Mouse (Mus musculus) embryonic facial prominence, embryonic 15.5 days (tissue): ENCODE data around the gene Trim11. TPM values are rescaled to one million over a fixed set of nuclear protein-coding genes. Genes with fewer than 3 reads are reported as not detected.
"Not testable (repeated sequence)": the region's sequence is repeated elsewhere in the genome, so short reads cannot be mapped to it uniquely, and the experiment has no call there.

Experiments
- ATAC-seq: fragments of 200-750 bp; cut with Nextera tagmentation; 2 replicates; pipeline ENCODE4 v1.8.0; 2017; ENCODE audit warnings: low read depth, moderate TSS enrichment; ENCODE audit not compliant: insufficient number of reproducible peaks, low FRiP score, low TSS enrichment
- H3K27ac ChIP-seq: fragments of 300-500 bp; sonication (generic); replicated peaks from 2 replicates; pipeline ENCODE4 v1.5.1; 2015; ENCODE audit warnings: mild to moderate bottlenecking, inconsistent platforms
- H3K27me3 ChIP-seq: fragments of 300-500 bp; sonication (generic); 2 replicates; pipeline ENCODE4 v1.6.1; 2015; ENCODE audit warnings: inconsistent platforms
- H3K36me3 ChIP-seq: fragments of 300-500 bp; sonication (generic); 2 replicates; pipeline ENCODE4 v1.6.1; 2015; ENCODE audit warnings: mild to moderate bottlenecking, inconsistent platforms
- H3K4me1 ChIP-seq: fragments of 300-500 bp; sonication (generic); 2 replicates; pipeline ENCODE4 v1.6.1; 2015; ENCODE audit warnings: inconsistent platforms
- H3K4me2 ChIP-seq: fragments of 300-500 bp; sonication (generic); replicated peaks from 2 replicates; pipeline ENCODE4 v1.6.1; 2015; ENCODE audit warnings: mild to moderate bottlenecking, inconsistent platforms
- H3K4me3 ChIP-seq: fragments of 300-500 bp; sonication (generic); replicated peaks from 2 replicates; pipeline ENCODE4 v1.5.1; 2015; ENCODE audit warnings: mild to moderate bottlenecking, inconsistent platforms
- H3K9ac ChIP-seq: fragments of 300-500 bp; sonication (generic); 2 replicates; pipeline ENCODE4 v1.6.1; 2015; ENCODE audit warnings: inconsistent platforms
- H3K9me3 ChIP-seq: fragments of 300-500 bp; sonication (generic); replicated peaks from 2 replicates; pipeline ENCODE4 v1.6.1; 2016; ENCODE audit warnings: inconsistent platforms
- WGBS: fragments of 180-500 bp; shearing (Covaris S2); methylation state at CpG from one replicate; pipeline ENCODE4 v1.1.7; 2015; 5-methylcytosine and 5-hydroxymethylcytosine counted together
- polyA plus RNA-seq: library from polyadenylated mRNA; unstranded; fragments of >200 nt; fragmentation: Nextera tagmentation; extraction: Ambion mirVana; gene quantifications from 2 replicates; pipeline ENCODE4 v1.2.1, GENCODE M21; 2015

The Trim11 gene
- polyA plus RNA-seq, 1 experiment from 2014 or later: 23.3 TPM

DNA sequence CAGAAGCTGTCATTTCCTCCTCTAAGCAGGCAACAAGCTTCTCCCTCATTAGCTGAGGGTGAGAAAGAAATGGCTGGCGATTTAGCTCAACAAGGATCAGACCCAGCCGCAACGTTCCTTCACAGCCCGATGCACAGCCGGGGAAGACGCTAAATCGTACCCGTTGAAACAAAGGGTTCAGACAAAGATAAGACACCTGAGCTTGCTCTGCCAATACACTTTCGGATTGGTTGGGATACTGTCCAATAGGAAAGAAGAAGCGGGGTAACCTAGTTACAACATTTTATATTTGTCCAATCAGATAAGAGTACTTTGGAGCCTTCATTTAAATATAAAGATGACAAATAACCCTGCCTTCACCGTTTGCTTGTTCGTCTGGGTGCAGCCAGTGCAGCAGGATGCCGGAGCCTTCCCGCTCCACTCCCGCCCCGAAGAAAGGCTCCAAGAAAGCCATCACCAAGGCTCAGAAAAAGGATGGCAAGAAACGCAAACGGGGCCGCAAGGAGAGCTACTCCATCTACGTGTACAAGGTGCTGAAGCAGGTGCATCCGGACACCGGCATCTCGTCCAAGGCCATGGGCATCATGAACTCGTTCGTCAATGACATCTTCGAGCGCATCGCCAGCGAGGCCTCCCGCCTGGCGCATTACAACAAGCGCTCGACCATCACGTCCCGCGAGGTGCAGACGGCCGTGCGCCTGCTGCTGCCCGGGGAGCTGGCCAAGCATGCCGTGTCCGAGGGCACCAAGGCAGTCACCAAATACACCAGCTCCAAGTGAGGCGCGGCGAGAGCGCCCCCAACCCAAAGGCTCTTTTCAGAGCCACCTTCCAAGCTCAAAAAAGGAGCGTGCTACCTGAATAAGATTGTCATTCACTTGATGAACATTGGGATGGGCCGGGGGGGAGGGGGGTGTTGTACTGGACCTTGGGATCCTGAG lies 29.1 kb upstream of the Trim11 start, which contains the start of gene Hist3h2ba:
TSS of gene Hist3h2ba (plus strand) at position 379 of the 938 bp plus-strand sequence.
- H3K9ac ChIP-seq: peak within 1 kb of the TSS; percentile 42; the same call in 1 of the 2 replicates
- peak within 1 kb of the TSS; percentile 46 for H3K4me3 ChIP-seq
- H3K9me3 ChIP-seq: no peaks in the 10 kb centered on the region
- no peaks in the 10 kb centered on the region for H3K36me3 ChIP-seq
- H3K27ac ChIP-seq: peak within 1 kb of the TSS; percentile 86
- under 1% methylated on average over 48 of the region's 48 CpGs for WGBS
- peaks cover 28% of the 10 kb centered on the region for H3K4me1 ChIP-seq
- peaks cover 8% of the 10 kb centered on the region for H3K27me3 ChIP-seq
- ATAC-seq: peak; percentile 88
- H3K4me2 ChIP-seq: peak within 1 kb of the TSS; percentile 65

DNA sequence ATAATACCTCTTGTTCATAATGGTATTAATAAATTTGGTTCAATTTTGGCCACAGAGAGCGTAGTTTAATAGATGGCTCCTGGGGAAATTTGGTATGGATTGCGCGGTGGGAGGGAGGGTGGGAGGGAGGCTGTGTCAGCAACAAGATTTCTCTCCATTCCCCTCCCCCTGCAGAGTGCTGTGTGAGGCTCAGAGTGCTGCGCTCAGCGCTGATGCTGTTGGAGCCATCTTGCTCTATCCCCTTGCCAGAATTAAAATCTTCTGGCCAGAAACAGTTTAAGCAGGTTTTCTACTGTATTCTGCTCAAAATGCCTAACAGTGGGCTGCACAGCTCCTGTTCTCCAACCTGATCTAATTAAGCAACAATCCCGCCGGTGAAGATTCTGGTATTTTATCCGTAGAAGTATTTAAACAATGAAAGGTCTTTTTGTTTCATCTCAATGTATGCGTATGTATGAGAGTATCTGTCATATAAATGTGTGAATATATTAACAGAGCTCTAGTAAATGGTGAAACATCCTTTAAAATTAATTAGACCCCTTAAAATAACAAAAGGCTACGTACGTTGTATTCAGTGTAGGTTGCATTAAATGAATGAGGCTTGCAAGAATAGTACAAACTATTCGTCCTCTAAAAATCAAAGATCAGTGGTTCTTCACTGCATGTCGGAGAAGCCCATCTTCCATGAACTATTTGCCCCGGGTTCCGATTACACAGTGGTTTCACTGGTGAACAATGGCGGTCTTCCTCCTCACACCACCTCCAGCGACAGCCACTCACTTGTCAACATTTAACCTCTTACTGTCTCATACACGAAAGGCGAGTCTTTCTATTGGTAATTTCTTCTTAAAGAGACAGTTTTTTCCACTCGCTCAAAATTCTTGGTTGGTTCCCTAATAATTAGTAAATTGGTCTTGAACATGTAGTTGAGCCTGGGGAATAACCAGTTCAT lies 28.1 kb upstream of the Trim11 start:
- 7% methylated on average over 20 of the region's 20 CpGs for WGBS
- Histone ChIP-seq H3K9me3 (no peaks in the 10 kb centered on the region), H3K36me3 (no peaks in the 10 kb centered on the region), H3K27me3 (peaks cover 8% of the 10 kb centered on the region), H3K4me2 (peak overlapping the region; percentile 65), H3K4me1 (peaks cover 29% of the 10 kb centered on the region), H3K4me3 (peak overlapping the region; percentile 46), H3K9ac (peak overlapping the region; percentile 42; the same call in 1 of the 2 replicates), H3K27ac (peak overlapping the region; percentile 86)
- no peak for ATAC-seq

DNA sequence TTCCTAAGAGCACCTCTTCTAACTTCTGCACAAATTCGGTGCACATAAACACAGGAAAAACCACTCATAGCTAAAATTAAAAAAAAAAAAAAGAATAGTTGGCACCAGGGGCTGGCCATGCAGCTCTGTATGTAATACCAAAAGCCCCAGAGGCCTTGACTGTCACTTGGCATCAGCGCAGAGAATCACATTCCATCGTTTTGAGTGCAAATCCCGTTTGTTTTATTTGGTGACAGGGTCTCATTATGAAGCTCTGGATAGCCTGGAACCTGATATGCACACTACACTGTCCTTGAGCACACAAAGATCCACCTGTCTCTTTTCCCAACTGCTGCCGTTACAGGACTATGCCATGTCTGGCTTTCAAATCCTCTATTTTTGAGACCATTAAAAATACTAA lies 26.7 kb upstream of the Trim11 start:
- no peak overlapping the region for H3K9ac ChIP-seq
- peaks cover 32% of the 10 kb centered on the region for H3K4me1 ChIP-seq
- no peak overlapping the region for H3K4me3 ChIP-seq
- WGBS: 48% methylated on average over 5 of the region's 5 CpGs
- ATAC-seq: no peak
- no peaks in the 10 kb centered on the region for H3K36me3 ChIP-seq
- peaks cover 8% of the 10 kb centered on the region for H3K27me3 ChIP-seq
- no peak overlapping the region for H3K4me2 ChIP-seq
- no peaks in the 10 kb centered on the region for H3K9me3 ChIP-seq
- H3K27ac ChIP-seq: no peak overlapping the region

DNA sequence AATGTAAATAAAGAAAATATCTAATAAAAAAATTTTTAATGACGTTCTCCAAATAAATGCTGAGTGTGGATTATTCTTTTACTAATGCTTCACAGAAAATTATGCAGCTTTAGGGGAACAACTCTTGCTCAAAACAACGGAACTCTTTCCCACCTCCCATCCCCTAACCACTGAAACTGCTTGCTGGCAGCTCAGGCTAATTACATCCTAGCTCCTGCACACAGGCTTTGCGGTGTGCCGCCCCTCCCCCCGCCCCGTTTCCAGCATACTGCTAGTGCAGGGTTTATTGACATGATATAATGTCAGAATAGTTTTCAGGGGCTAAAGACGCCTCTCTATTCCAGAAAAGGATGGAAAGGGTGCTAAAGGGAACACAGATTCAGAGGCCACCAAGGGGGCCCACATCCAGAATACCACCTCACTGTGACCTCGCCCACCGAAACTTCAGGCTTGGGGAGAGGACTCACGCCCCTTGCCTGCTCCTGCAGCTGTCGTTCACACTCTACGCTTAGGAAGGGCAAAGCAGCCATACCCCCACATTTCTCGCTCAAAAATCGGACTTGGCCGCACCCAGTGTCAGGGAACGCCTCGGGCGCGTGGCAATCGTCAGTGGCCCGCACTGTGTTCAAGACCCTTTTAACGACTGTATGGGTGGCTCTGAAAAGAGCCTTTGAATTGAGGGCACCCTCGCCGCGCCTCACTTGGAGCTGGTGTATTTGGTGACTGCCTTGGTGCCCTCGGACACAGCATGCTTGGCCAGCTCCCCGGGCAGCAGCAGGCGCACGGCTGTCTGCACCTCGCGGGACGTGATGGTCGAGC lies 24.3 kb upstream of the Trim11 start:
- 2% methylated on average over 33 of the region's 33 CpGs for WGBS
- peaks cover 39% of the 10 kb centered on the region for H3K4me1 ChIP-seq
- H3K36me3 ChIP-seq: peaks cover 4% of the 10 kb centered on the region; the same call in 1 of the 2 replicates
- peaks cover 8% of the 10 kb centered on the region for H3K27me3 ChIP-seq
- H3K27ac ChIP-seq: peak overlapping the region; percentile 100
- no peaks in the 10 kb centered on the region for H3K9me3 ChIP-seq
- 0 out of 2 replicates have a peak, but pooled peaks have one; percentile 1 for ATAC-seq
- H3K9ac ChIP-seq: peak overlapping the region; percentile 40
- H3K4me3 ChIP-seq: peak overlapping the region; percentile 69
- peak overlapping the region; percentile 93 for H3K4me2 ChIP-seq

DNA sequence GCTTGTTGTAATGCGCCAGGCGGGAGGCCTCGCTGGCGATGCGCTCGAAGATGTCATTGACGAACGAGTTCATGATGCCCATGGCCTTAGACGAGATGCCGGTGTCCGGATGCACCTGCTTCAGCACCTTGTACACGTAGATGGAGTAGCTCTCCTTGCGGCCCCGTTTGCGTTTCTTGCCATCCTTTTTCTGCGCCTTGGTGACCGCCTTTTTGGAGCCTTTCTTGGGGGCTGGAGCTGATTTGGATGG lies 23.8 kb upstream of the Trim11 start:
- not testable (repeated sequence) for ATAC-seq

DNA sequence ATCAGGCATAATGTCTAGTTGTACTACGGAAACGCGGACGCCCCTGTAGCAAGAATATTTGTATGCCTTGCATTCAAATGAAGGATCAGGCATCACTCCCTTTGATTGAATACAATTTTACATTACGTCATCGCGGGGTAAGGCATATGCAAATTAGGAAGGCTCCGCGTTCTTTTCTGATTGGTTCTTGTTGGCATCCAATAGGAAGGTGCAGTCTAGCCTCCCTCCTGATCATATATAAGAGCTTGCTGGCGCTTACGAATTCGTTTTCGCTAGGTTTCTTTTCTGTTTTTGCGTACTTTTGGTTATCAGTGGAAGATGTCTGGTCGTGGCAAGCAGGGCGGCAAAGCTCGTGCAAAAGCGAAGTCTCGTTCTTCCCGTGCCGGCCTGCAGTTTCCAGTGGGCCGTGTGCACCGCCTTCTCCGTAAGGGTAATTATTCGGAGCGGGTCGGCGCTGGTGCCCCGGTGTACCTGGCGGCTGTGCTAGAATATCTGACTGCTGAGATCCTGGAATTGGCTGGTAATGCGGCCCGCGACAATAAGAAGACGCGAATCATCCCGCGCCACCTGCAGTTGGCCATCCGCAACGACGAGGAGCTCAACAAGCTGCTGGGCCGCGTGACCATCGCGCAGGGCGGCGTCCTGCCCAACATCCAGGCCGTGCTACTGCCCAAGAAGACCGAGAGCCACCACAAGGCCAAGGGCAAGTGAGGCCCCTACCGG lies 23.3 kb upstream of the Trim11 start, which contains the start of the genes Hist3h2a and Trim17:
TSS of gene Hist3h2a (plus strand) at position 266 of the 723 bp plus-strand sequence.
TSS of gene Trim17 (plus strand) at position 266 of the 723 bp plus-strand sequence.
- peaks cover 8% of the 10 kb centered on the region for H3K27me3 ChIP-seq
- ATAC-seq: peak; percentile 91
- H3K9me3 ChIP-seq: no peaks in the 10 kb centered on the region
- H3K4me3 ChIP-seq: peak within 1 kb of the TSS; percentile 69
- H3K4me1 ChIP-seq: peaks cover 38% of the 10 kb centered on the region
- H3K4me2 ChIP-seq: peak within 1 kb of the TSS; percentile 93
- under 1% methylated on average over 49 of the region's 49 CpGs for WGBS
- peaks cover 4% of the 10 kb centered on the region; the same call in 1 of the 2 replicates for H3K36me3 ChIP-seq
- peak within 1 kb of the TSS; percentile 100 for H3K27ac ChIP-seq
- H3K9ac ChIP-seq: peak within 1 kb of the TSS; percentile 86

More for the DNA sequence above, 23.8 kb upstream of the Trim11 start:
- Histone ChIP-seq H3K9ac (peak overlapping the region; percentile 40), H3K4me2 (peak overlapping the region; percentile 93), H3K4me3 (peak overlapping the region; percentile 69), H3K27ac (peak overlapping the region; percentile 100), H3K4me1 (peaks cover 38% of the 10 kb centered on the region)
- not testable (repeated sequence) for H3K9me3 ChIP-seq, H3K36me3 ChIP-seq, H3K27me3 ChIP-seq
- 0% methylated on average over 17 of the region's 17 CpGs for WGBS

DNA sequence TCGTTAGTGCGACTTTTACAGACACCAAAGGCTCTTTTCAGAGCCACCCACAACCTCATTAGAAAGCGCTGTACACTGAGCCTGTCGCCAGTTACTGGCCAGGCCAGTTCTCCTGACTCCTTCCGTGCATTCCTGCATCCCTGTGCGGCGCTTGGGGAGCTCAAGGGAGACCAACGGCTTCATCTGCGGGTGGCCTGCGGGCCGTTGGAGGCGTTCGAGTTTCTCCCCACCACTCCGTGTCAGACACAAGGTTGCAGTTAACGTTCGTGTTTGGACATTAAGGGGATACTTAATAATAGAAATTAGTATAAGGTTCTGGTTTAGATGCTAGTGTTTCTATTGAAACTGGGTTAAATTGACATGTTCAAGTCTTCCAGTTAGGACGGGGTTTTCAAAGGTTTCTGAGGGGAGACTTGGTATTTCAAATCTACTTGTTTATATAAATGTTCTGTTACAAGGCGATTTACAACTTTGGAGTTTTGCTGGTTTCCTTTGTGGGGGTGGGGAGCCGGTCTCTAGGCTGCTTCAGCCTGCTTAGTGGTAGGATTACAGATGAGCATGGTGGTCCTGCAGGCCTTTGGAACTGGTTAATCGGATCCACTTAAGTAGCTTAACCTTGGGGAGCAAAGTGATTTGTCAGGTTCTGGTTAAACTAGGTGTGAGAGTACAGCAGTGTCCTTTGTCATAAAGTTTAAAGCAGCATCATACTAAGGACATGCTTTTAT lies 22.6 kb upstream of the Trim11 start:
- Histone ChIP-seq H3K4me3 (peak overlapping the region; percentile 69), H3K4me1 (peaks cover 41% of the 10 kb centered on the region), H3K4me2 (peak overlapping the region; percentile 93), H3K36me3 (peaks cover 4% of the 10 kb centered on the region; the same call in 1 of the 2 replicates), H3K9me3 (no peaks in the 10 kb centered on the region), H3K27me3 (peaks cover 8% of the 10 kb centered on the region), H3K9ac (peak overlapping the region; percentile 86), H3K27ac (peak overlapping the region; percentile 100)
- no peak; the same call in 1 of the 2 replicates for ATAC-seq
- WGBS: under 1% methylated on average over 20 of the region's 20 CpGs

DNA sequence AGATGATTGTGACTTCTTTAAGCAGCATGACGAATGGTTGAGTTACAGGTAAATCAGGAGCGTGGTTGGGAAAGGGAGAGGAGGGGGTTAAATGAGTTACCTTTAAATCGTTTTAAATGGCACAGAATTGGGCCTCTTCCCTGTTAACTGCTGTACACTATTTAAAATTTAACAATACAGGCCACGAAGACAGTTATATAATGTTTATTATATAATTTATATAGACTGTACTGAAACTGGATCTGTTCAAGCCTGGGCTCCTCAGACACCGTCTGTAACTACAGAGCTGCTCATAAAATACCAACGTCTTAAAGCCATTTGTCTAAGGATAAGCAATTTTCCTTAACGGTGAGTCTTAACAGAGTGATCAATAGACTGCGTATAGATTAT lies 22.0 kb upstream of the Trim11 start:
- peaks cover 41% of the 10 kb centered on the region for H3K4me1 ChIP-seq
- no peak for ATAC-seq
- peak overlapping the region; percentile 93 for H3K4me2 ChIP-seq
- H3K27me3 ChIP-seq: peaks cover 8% of the 10 kb centered on the region
- H3K9ac ChIP-seq: peak overlapping the region; percentile 86
- H3K9me3 ChIP-seq: no peaks in the 10 kb centered on the region
- WGBS: 17% methylated on average over 8 of the region's 8 CpGs
- peaks cover 4% of the 10 kb centered on the region; the same call in 1 of the 2 replicates for H3K36me3 ChIP-seq
- peak overlapping the region; percentile 100; the same call in 1 of the 2 replicates for H3K27ac ChIP-seq
- peak overlapping the region; percentile 69 for H3K4me3 ChIP-seq

DNA sequence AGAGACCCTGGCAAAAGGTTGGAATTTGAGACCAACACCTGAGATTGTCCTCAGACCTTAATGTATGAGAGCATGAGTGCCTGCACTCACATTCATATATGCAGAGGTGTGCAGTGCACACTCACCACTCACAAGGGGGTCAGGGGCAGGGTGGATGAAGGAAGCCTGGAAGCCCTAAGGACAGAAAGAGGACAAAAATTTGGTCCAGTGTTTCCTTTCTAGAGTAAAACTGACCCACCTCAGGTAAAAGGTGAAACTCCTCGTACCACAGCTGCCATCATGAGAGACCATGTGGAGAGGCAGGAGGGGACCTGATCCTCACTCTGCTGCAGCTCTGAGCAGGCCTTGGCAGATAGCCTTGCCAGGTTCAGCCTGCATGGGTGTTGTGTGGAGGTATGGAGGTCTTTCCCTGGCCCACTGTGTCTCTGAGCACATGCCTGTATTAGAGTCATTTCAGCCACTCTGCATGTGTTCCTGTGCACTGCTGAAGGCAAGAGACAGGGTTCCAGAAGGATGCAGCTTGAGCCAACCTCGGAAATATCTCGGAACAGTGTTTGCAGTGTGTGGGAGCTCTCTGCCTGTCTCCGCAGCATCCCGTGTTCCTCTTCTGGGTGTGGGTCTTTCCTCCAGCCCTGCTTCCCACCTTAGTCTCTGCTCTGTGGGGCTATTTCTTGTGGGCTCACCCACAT lies 20.5 kb upstream of the Trim11 start:
- 84% methylated on average over 5 of the region's 5 CpGs for WGBS
- Histone ChIP-seq H3K9me3 (no peaks in the 10 kb centered on the region), H3K4me3 (peak overlapping the region; percentile 69; the same call in 1 of the 2 replicates), H3K36me3 (peaks cover 4% of the 10 kb centered on the region; the same call in 1 of the 2 replicates), H3K27me3 (peaks cover 12% of the 10 kb centered on the region), H3K4me2 (peak overlapping the region; percentile 93), H3K9ac (no peak overlapping the region), H3K4me1 (peaks cover 41% of the 10 kb centered on the region), H3K27ac (no peak overlapping the region)
- ATAC-seq: no peak
